Mouse (Mus musculus) ES-E14 (cell line): ENCODE results near the gene Tfam. TPM values are rescaled to one million over a fixed set of nuclear protein-coding genes. Genes with fewer than 3 reads are reported as not detected.

Source experiments
- DNase-seq: peaks from one replicate; pipeline ENCODE4 v3.0.0-alpha.2; 2013; ENCODE audit warnings: low read depth, low spot score
- H3K27ac ChIP-seq: 2 replicates; pipeline ENCODE4 v1.5.1; 2012; ENCODE audit warnings: low read depth, mild to moderate bottlenecking, low read length, moderate library complexity, mixed read lengths; ENCODE audit not compliant: poor library complexity, insufficient read depth, severe bottlenecking
- H3K36me3 ChIP-seq: 2 replicates; pipeline ENCODE4 v1.6.1; 2012; ENCODE audit warnings: mild to moderate bottlenecking, low read length, moderate library complexity, mixed read lengths; ENCODE audit not compliant: control insufficient read depth, poor library complexity, insufficient read depth, severe bottlenecking
- H3K4me1 ChIP-seq, 2 experiments: fragments of 150-350 bp in 1 of 2; sonication (generic) in 1 of 2; 2 replicates each; pipeline ENCODE4 v1.6.1; 2012; ENCODE audit warnings: low read length in 2 of 2, mild to moderate bottlenecking in 1 of 2, mixed read lengths in 1 of 2; ENCODE audit not compliant: control insufficient read depth in 2 of 2, insufficient read depth in 2 of 2, poor library complexity in 1 of 2
- H3K4me3 ChIP-seq, 2 experiments: fragments of 150-350 bp in 1 of 2; sonication (generic) in 1 of 2; 2 replicates each; pipeline ENCODE4 v1.5.1; 2012; ENCODE audit warnings: low read length in 2 of 2, low read depth in 1 of 2, mild to moderate bottlenecking in 1 of 2, mixed read lengths in 1 of 2; ENCODE audit not compliant: insufficient read depth in 1 of 2, poor library complexity in 1 of 2, severe bottlenecking in 1 of 2
- H3K9ac ChIP-seq: 2 replicates; pipeline ENCODE4 v1.6.1; 2012; ENCODE audit warnings: low read depth, mild to moderate bottlenecking, low read length, mixed read lengths; ENCODE audit not compliant: poor library complexity, insufficient read depth, severe bottlenecking
- H3K9me3 ChIP-seq: fragments of 150-350 bp; sonication (generic); 2 replicates; pipeline ENCODE4 v1.6.1; 2012; ENCODE audit warnings: low read depth, mild to moderate bottlenecking, low read length; ENCODE audit not compliant: control insufficient read depth, insufficient read depth
- CHD2 ChIP-seq: IDR thresholded peaks from 2 replicates; pipeline ENCODE4 v1.6.1; 2014; ENCODE audit warnings: mild to moderate bottlenecking, low read depth, low read length, inconsistent platforms
- HCFC1 ChIP-seq: IDR thresholded peaks from 2 replicates; pipeline ENCODE4 v1.6.1; 2012; ENCODE audit warnings: low read length, inconsistent platforms, borderline replicate concordance; ENCODE audit not compliant: insufficient read depth
- MAFK ChIP-seq: IDR thresholded peaks from 2 replicates; pipeline ENCODE4 v1.6.1; 2014; ENCODE audit warnings: mild to moderate bottlenecking, low read depth, low read length, inconsistent platforms; ENCODE audit not compliant: insufficient read depth
- ZC3H11A ChIP-seq: IDR thresholded peaks from 2 replicates; pipeline ENCODE4 v1.6.1; 2012; ENCODE audit warnings: low read depth, mild to moderate bottlenecking, inconsistent platforms, low read length, borderline replicate concordance
- ZNF384 ChIP-seq: IDR thresholded peaks from 2 replicates; pipeline ENCODE4 v1.6.1; 2012; ENCODE audit warnings: low read depth, low read length, inconsistent platforms
- in situ Hi-C, 2 experiments: fragments of 600-800 bp; cut with MboI; formaldehyde crosslinking; loops; one replicate each; pipeline ENCODE4 v1.15.1; 2025; ENCODE audit warnings: low sequenced_read_pairs in 2 of 2, inconsistent platforms in 1 of 2; ENCODE audit not compliant: unreplicated experiment in 2 of 2
- total RNA-seq: library from RNA; depleted of rRNA; stranded (reverse); fragments of 300-350 nt; gene quantifications from 2 replicates; pipeline ENCODE4 v1.2.3, GENCODE M21; 2012

The Tfam gene
- total RNA-seq, 1 experiment, result 67.3 TPM

DNA sequence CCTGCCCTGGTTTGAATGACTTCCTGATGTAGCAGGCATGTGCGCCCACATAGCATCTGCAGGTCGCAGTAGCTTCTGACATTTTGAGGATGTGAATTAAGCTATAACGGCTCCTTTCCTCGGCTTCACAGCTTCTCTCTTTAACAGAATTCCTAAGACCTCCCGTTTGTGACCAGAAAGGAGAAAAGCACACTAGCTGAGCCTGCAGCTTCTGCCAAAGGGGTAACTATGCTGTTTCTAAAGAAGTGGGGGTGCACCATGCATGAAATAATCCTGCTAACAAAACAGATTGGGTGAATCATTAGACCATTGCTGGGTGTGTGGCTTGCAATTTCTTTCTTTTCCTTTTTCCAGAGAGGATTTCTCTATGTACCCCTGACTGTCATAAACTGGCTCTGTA is 37.1 kb downstream of the Tfam start:
- Histone ChIP-seq H3K4me3 (no peak overlapping the region), H3K27ac (no peak overlapping the region), H3K9ac (peak overlapping the region; percentile 41; the same call in 1 of the 2 replicates), H3K9me3 (no peaks in the 10 kb centered on the region), H3K36me3 (no peaks in the 10 kb centered on the region), H3K4me1 (no peaks in the 10 kb centered on the region)
- DNase-seq, result no peak
- TF ChIP-seq HCFC1 (no peak), CHD2 (no peak), ZNF384 (no peak), MAFK (no peak), ZC3H11A (no peak)
- in situ Hi-C loops, result no loop called here

DNA sequence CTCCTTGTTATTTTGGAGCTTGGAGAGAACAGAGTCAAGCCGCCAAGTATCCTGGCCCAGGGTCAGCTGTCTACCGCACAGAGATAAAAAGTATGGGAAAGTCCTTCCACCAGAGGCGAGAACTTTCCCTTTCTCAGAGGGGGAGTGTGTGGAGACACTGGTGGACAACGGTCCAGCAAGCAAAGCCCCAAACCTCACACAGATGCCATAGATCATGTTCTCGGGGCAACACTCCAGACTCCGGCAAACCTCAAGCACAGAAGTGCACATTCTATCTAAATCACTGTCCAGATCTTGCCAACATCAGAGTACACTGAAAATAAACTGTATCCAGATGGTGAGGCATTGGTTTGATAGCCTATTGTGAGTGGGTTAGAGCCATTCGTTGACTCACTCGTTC is 39.4 kb downstream of the Tfam start:
- in situ Hi-C loops, result no loop called here

DNA sequence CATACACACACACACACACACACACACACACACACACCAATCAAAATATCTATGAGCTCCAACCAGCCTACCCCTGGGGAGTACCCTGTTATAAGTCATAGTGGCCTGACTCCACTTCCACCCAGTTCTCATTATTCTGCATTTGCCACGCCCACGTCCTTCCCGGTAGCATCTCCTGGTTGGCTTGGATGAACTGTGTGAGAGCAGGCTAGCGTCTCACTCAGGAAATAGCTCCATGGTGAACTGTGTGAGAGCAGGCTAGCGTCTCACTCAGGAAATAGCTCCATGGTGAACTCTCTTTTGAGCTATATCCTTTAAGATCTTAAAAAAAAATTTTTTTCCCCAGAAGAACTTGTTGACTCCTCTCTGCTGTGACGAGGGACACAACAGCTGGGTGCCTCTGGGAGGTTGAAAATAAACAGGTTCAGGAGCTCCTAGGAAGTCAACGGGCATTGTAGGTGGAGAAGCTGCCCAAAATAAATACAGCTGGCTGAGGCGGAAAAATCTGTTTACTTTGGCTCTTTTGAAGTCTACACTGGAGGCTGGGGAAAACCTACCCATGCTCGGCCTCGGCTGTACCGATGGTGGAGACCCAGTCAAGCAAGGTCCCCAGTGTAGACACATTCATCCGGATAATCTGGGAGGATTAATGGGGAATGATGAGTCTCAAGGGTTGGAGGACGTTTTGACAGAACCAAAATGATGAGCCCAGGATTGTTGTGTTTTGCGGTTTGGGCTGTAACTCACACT is 40.9 kb downstream of the Tfam start:
- Histone ChIP-seq H3K9ac (no peak overlapping the region), H3K9me3 (no peaks in the 10 kb centered on the region), H3K4me1 (no peaks in the 10 kb centered on the region), H3K4me3 (no peak overlapping the region), H3K36me3 (no peaks in the 10 kb centered on the region), H3K27ac (no peak overlapping the region)
- in situ Hi-C loops, result no loop called here
- DNase-seq, result no peak
- no peak for TF ChIP-seq MAFK
- no peak for TF ChIP-seq HCFC1
- no peak for TF ChIP-seq ZC3H11A
- no peak for TF ChIP-seq ZNF384
- TF ChIP-seq CHD2, result no peak

More for the DNA sequence above, 39.4 kb downstream of the Tfam start:
- Histone ChIP-seq H3K36me3 (no peaks in the 10 kb centered on the region), H3K4me1 (no peaks in the 10 kb centered on the region), H3K4me3 (no peak overlapping the region), H3K9me3 (no peaks in the 10 kb centered on the region), H3K27ac (no peak overlapping the region), H3K9ac (no peak overlapping the region)
- TF ChIP-seq MAFK, result no peak
- no peak for TF ChIP-seq ZNF384
- no peak for TF ChIP-seq HCFC1
- TF ChIP-seq CHD2, result no peak
- no peak for TF ChIP-seq ZC3H11A
- DNase-seq, result no peak

DNA sequence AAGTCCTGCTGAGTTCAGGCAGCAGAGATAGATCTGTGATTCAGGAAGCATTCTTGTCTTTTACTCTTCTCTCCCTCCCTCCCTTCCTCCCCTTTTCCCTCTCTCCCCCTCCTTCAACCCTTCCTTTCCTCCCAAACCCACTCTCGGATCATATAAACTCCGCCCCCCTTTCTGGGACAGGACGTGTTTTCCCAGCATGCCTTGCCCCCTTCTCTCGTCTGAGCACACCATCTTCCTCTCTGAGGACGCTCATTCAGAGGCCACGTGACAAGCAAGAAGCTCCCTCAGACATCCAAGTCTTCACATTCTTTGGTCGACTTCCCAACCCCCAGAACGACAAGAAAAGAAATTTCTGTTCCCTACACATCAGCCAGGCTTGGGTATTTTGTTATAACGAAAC is 42.6 kb downstream of the Tfam start:
- no peak overlapping the region for H3K27ac ChIP-seq
- H3K9me3 ChIP-seq, result no peaks in the 10 kb centered on the region
- no peak for DNase-seq
- no peaks in the 10 kb centered on the region for H3K4me1 ChIP-seq
- no peak overlapping the region for H3K4me3 ChIP-seq
- no peaks in the 10 kb centered on the region for H3K36me3 ChIP-seq
- in situ Hi-C loops, result no loop called here
- no peak overlapping the region for H3K9ac ChIP-seq
- TF ChIP-seq ZNF384 (no peak), ZC3H11A (no peak), CHD2 (no peak), HCFC1 (no peak), MAFK (no peak)

DNA sequence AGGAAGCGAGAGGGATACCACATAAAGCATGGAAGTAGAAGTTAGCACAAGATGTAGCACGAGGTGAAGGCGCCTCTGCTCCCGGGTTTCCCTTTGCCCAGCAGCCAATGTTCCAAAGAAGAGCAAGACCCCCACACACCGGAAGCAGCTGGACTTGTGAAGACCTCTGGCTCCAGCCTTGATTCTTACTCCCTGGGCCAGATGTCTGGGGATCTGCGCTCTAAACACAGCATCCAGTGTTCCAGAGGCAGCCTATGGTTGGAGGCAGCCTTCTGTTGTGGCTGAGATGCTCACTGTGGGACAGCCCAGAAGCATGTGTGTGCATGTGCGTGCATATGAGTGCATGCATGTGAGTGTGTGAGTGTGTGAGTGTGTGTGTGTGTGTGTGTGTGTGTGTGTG is 43.4 kb downstream of the Tfam start:
- no peak for DNase-seq
- no peak overlapping the region for H3K9ac ChIP-seq
- no peak for TF ChIP-seq ZNF384
- TF ChIP-seq CHD2, result no peak
- no peak for TF ChIP-seq MAFK
- no peak for TF ChIP-seq HCFC1
- TF ChIP-seq ZC3H11A, result no peak
- no peak overlapping the region for H3K27ac ChIP-seq
- no peaks in the 10 kb centered on the region for H3K9me3 ChIP-seq
- H3K4me1 ChIP-seq, result no peaks in the 10 kb centered on the region
- H3K4me3 ChIP-seq, result no peak overlapping the region
- in situ Hi-C loops, result no loop called here
- no peaks in the 10 kb centered on the region for H3K36me3 ChIP-seq
